Mouse (Mus musculus): ENCODE results near the gene Slc1a1. TPM values are rescaled to one million over a fixed set of nuclear protein-coding genes. Genes with fewer than 3 reads are reported as not detected.

Slc1a1 gene
- polyA plus RNA-seq, 1 experiment: 23.4 TPM

DNA sequence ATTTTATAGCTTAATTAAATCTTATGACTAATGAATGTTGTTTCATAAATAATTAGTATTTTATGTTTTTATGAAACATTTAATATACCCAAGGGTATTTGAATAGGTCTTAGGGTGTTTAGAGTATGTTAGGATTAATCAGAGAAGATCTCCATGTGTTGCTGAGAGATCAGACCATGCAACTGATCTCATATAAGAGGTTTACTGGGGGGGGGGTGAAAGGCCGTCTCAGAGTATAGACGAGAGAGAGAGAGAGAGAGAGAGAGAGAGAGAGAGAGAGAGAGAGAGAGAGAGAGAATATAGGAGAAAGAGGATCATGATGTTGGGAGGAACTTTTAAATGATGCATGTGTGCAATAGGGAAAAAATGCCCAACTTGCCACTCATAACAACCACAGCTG is 35.5 kb downstream of the Slc1a1 start:
- WGBS: 81% methylated on average over 2 of the region's 2 CpGs
- Histone ChIP-seq H3K27ac (ENCODE audit: insufficient read depth, low read depth, low read length) (no peak overlapping the region), H3K4me1 (ENCODE audit: control insufficient read depth, insufficient read depth, insufficient read length, low read length) (no peaks in the 10 kb centered on the region; the same call in 1 of the 2 replicates), H3K36me3 (ENCODE audit: control insufficient read depth, insufficient read depth, low read length) (peaks cover 3% of the 10 kb centered on the region; the same call in 1 of the 2 replicates), H3K27me3 (ENCODE audit: control insufficient read depth, insufficient read depth, low read length) (no peaks in the 10 kb centered on the region), H3K4me3 (ENCODE audit: low read depth, low read length) (no peak overlapping the region)
- TF ChIP-seq CTCF (IDR thresholded peaks at IDR 0.05; ENCODE audit: extremely low read depth, insufficient read length, insufficient replicate concordance, low read depth, low read length) (no peak), POLR2A (IDR thresholded peaks at IDR 0.05; ENCODE audit: low read depth, low read length) (no peak)

DNA sequence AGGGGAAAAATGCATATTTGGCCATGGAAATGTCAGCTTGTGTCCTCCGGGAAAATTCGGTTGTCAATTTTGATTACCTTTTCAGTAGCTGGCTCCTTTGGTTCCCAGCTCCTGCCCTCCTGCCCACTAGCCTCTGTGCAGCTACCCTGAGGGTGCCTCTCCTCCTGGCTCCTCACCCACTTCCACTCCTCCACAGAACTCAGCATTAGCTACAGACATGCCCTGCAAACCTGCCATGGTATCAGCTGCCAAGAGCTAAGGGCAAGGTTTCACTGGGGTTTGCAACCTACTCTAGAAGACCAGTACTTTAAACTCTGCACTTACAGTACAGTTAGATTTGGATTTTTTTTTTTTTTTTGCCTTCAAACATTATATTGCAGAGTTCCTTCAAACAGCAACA is 44.6 kb downstream of the Slc1a1 start:
- 0 out of 2 replicates have a peak, but pooled peaks cover 6% of the 10 kb centered on the region for H3K36me3 ChIP-seq (ENCODE audit: control insufficient read depth, insufficient read depth, low read length)
- no peak for TF ChIP-seq POLR2A (IDR thresholded peaks at IDR 0.05; ENCODE audit: low read depth, low read length)
- no peak for TF ChIP-seq CTCF (IDR thresholded peaks at IDR 0.05; ENCODE audit: extremely low read depth, insufficient read length, insufficient replicate concordance, low read depth, low read length)
- 82% methylated on average over 2 of the region's 2 CpGs for WGBS
- H3K27ac ChIP-seq (ENCODE audit: insufficient read depth, low read depth, low read length): no peak overlapping the region
- H3K4me1 ChIP-seq (ENCODE audit: control insufficient read depth, insufficient read depth, insufficient read length, low read length): no peaks in the 10 kb centered on the region
- no peaks in the 10 kb centered on the region; the same call in 1 of the 2 replicates for H3K27me3 ChIP-seq (ENCODE audit: control insufficient read depth, insufficient read depth, low read length)
- no peak overlapping the region for H3K4me3 ChIP-seq (ENCODE audit: low read depth, low read length)

DNA sequence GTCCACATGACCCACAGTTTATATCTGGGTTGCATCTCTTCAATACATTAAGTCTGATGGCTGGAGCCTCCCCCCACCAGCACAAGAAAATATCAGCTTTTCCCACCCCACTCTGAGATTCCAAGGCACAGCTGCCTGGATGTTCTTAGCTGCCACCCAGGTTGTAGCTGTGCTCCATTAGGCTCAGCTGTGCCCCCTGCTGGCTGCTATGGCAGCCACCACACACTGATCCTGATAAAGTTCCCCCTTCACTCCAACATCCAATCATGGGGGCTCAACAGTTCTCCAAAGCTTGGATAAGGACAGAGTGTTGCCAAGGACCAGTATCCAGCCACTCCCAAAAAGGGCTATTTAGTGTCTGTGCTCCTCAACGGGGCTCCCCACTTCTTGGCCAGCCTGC is 48.3 kb downstream of the Slc1a1 start:
- Histone ChIP-seq H3K4me3 (ENCODE audit: low read depth, low read length) (no peak overlapping the region), H3K27me3 (ENCODE audit: control insufficient read depth, insufficient read depth, low read length) (no peaks in the 10 kb centered on the region), H3K27ac (ENCODE audit: insufficient read depth, low read depth, low read length) (no peak overlapping the region), H3K36me3 (ENCODE audit: control insufficient read depth, insufficient read depth, low read length) (0 out of 2 replicates have a peak, but pooled peaks cover 7% of the 10 kb centered on the region), H3K4me1 (ENCODE audit: control insufficient read depth, insufficient read depth, insufficient read length, low read length) (0 out of 2 replicates have a peak, but pooled peaks cover 1% of the 10 kb centered on the region)
- WGBS: 55% methylated on average over 1 of the region's 1 CpGs
- TF ChIP-seq POLR2A (IDR thresholded peaks at IDR 0.05; ENCODE audit: low read depth, low read length): no peak
- peak; percentile 89; the same call in 1 of the 2 replicates for TF ChIP-seq CTCF (IDR thresholded peaks at IDR 0.05; ENCODE audit: extremely low read depth, insufficient read length, insufficient replicate concordance, low read depth, low read length)

DNA sequence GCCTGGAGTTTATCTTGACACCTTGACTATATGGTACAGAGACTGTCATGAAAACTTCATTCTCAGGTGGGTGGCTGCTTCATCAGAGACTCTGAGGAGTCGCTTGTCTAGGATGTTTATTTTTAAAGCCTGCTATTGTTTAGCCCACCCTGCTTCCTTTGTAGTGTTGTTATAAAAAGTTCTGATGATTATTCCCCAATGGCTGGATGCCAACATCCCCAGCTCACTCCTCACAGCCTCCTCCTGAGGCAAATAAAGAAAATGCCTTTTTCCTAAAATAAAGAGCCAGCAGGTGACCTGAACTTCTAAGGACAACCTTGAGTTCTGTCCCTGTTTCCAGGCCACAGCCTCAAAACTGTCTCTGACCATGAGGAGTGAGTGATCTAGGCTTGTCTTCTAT is 53.6 kb downstream of the Slc1a1 start:
- H3K4me3 ChIP-seq (ENCODE audit: low read depth, low read length): no peak overlapping the region
- no peaks in the 10 kb centered on the region for H3K27me3 ChIP-seq (ENCODE audit: control insufficient read depth, insufficient read depth, low read length)
- H3K27ac ChIP-seq (ENCODE audit: insufficient read depth, low read depth, low read length): no peak overlapping the region
- H3K36me3 ChIP-seq (ENCODE audit: control insufficient read depth, insufficient read depth, low read length): 0 out of 2 replicates have a peak, but pooled peaks cover 4% of the 10 kb centered on the region
- TF ChIP-seq CTCF (IDR thresholded peaks at IDR 0.05; ENCODE audit: extremely low read depth, insufficient read length, insufficient replicate concordance, low read depth, low read length) (no peak), POLR2A (IDR thresholded peaks at IDR 0.05; ENCODE audit: low read depth, low read length) (no peak)
- 0 out of 2 replicates have a peak, but pooled peaks cover 1% of the 10 kb centered on the region for H3K4me1 ChIP-seq (ENCODE audit: control insufficient read depth, insufficient read depth, insufficient read length, low read length)
- WGBS: 41% methylated on average over 1 of the region's 1 CpGs

DNA sequence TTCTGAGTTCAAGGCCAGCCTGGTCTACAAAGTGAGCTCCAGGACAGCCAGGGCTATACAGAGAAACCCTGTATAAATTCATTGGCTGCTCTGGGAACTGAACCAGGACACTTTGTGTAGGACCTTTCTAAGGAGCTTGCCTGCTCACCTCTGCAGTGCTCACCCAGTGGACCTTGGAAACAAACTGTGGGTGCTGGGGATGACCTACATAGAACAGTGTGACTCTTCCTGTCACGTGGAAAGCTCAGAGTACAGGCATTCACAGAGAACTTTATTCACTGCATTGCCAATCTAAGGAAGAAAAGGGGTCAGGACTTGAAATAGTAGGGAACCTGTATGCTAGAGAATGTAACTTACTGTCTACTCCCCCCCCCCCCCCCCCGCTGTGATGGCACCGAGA is 54.4 kb downstream of the Slc1a1 start:
- no peaks in the 10 kb centered on the region for H3K27me3 ChIP-seq (ENCODE audit: control insufficient read depth, insufficient read depth, low read length)
- 82% methylated on average over 3 of the region's 3 CpGs for WGBS
- TF ChIP-seq POLR2A (IDR thresholded peaks at IDR 0.05; ENCODE audit: low read depth, low read length) (no peak), CTCF (IDR thresholded peaks at IDR 0.05; ENCODE audit: extremely low read depth, insufficient read length, insufficient replicate concordance, low read depth, low read length) (no peak)
- H3K4me1 ChIP-seq (ENCODE audit: control insufficient read depth, insufficient read depth, insufficient read length, low read length): 0 out of 2 replicates have a peak, but pooled peaks cover 1% of the 10 kb centered on the region
- no peak overlapping the region for H3K27ac ChIP-seq (ENCODE audit: insufficient read depth, low read depth, low read length)
- 0 out of 2 replicates have a peak, but pooled peaks cover 3% of the 10 kb centered on the region for H3K36me3 ChIP-seq (ENCODE audit: control insufficient read depth, insufficient read depth, low read length)
- H3K4me3 ChIP-seq (ENCODE audit: low read depth, low read length): no peak overlapping the region

DNA sequence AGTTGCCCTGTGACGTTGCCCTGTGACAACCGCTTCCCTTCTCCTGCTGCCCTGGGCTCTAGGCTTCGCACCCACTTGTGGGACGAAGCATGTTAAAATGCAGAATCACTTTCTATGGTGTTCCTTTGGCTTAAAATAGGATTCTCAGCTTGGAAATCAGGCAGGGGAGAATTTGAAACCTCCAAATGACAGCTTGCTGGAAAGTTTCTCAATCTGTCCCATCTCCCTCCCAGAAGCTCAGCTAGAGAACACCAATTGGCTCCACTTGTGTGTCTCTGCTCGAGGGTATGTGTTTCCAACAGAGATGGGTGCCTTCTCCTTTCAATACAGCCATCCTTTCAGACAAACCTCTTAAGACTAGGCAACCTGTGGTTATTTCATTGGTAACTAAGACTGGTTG is 56.4 kb downstream of the Slc1a1 start:
- Histone ChIP-seq H3K36me3 (ENCODE audit: control insufficient read depth, insufficient read depth, low read length) (no peaks in the 10 kb centered on the region; the same call in 1 of the 2 replicates), H3K27me3 (ENCODE audit: control insufficient read depth, insufficient read depth, low read length) (no peaks in the 10 kb centered on the region), H3K4me3 (ENCODE audit: low read depth, low read length) (no peak overlapping the region), H3K4me1 (ENCODE audit: control insufficient read depth, insufficient read depth, insufficient read length, low read length) (0 out of 2 replicates have a peak, but pooled peaks cover 1% of the 10 kb centered on the region), H3K27ac (ENCODE audit: insufficient read depth, low read depth, low read length) (no peak overlapping the region)
- TF ChIP-seq CTCF (IDR thresholded peaks at IDR 0.05; ENCODE audit: extremely low read depth, insufficient read length, insufficient replicate concordance, low read depth, low read length): no peak
- no peak for TF ChIP-seq POLR2A (IDR thresholded peaks at IDR 0.05; ENCODE audit: low read depth, low read length)
- WGBS: 89% methylated on average over 5 of the region's 5 CpGs

DNA sequence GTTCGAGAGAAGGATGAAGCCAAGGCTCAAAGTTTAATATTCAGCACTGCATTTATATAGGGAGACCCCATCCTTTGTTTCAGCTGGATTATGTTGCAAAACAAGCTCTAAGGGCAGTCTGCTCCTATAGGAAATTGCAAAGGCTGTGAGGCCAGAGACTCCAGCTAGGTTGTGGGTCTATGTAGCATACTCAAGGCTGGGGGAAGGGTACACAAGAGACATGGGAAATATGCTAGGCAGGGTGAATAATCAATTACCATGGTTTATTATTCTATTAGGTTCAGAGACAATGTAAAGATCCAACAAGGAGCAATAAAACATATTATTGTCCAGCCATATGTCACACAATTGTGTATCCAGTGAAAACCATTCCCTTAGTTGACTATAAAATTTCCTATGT is 57.0 kb downstream of the Slc1a1 start:
- TF ChIP-seq POLR2A (IDR thresholded peaks at IDR 0.05; ENCODE audit: low read depth, low read length): no peak
- TF ChIP-seq CTCF (IDR thresholded peaks at IDR 0.05; ENCODE audit: extremely low read depth, insufficient read length, insufficient replicate concordance, low read depth, low read length): no peak
- 96% methylated on average over 1 of the region's 1 CpGs for WGBS
- Histone ChIP-seq H3K27me3 (ENCODE audit: control insufficient read depth, insufficient read depth, low read length) (no peaks in the 10 kb centered on the region), H3K4me1 (ENCODE audit: control insufficient read depth, insufficient read depth, insufficient read length, low read length) (0 out of 2 replicates have a peak, but pooled peaks cover under 1% of the 10 kb centered on the region), H3K4me3 (ENCODE audit: low read depth, low read length) (no peak overlapping the region), H3K36me3 (ENCODE audit: control insufficient read depth, insufficient read depth, low read length) (peaks cover 3% of the 10 kb centered on the region; the same call in 1 of the 2 replicates), H3K27ac (ENCODE audit: insufficient read depth, low read depth, low read length) (no peak overlapping the region)

Data from small intestine, adult 2 months (tissue).